Mouse (Mus musculus) cerebellum, adult 2 months (tissue): ENCODE measurements around the gene Pacrg.

Experiments
- CTCF ChIP-seq: fragments of 200-500 bp; IDR thresholded peaks from 2 replicates; pipeline ENCODE4 v1.5.1; 2011; ENCODE audit warnings: low read depth, mild to moderate bottlenecking, control low read depth, low read length, moderate library complexity, borderline replicate concordance; ENCODE audit not compliant: insufficient read depth
- POLR2A ChIP-seq: fragments of 200-500 bp; IDR thresholded peaks from 2 replicates; pipeline ENCODE4 v1.6.1; 2011; ENCODE audit warnings: low read length, control low read depth, borderline replicate concordance; ENCODE audit not compliant: insufficient read depth

GRCm38 (mm10) chr17:10510467-10510866 lies 329.6 kb downstream of the Pacrg start:
- TF ChIP-seq POLR2A = no peak
- TF ChIP-seq CTCF = no peak
